Mouse (Mus musculus): ENCODE results near the gene Mcpt8. TPM values are rescaled to one million over a fixed set of nuclear protein-coding genes. Genes with fewer than 3 reads are reported as not detected.
"Not testable (repeated sequence)": the region's sequence is repeated elsewhere in the genome, so short reads cannot be mapped to it uniquely, and the experiment has no call there.

Mcpt8 gene
- total and polyA plus RNA-seq, 3 experiments, result 0.23 TPM; not detected in 2

GRCm38 (mm10) chr14:56093353-56093752 is 8.3 kb upstream of the Mcpt8 start:
- Histone ChIP-seq H3K27ac (no peak overlapping the region), H3K9ac (ENCODE audit: low read depth, low read length) (no peak overlapping the region), H3K27me3 (ENCODE audit: control insufficient read depth, insufficient read depth, low read length) (no peaks in the 10 kb centered on the region), H3K4me1 (ENCODE audit: control insufficient read depth, insufficient read depth, low read length) (no peaks in the 10 kb centered on the region), H3K4me3 (no peak overlapping the region), H3K36me3 (ENCODE audit: control insufficient read depth, insufficient read depth, low read length) (no peaks in the 10 kb centered on the region), H3K79me2 (replicated peaks; ENCODE audit: control insufficient read depth, insufficient read depth, low read length) (no peaks in the 10 kb centered on the region)
- 44% methylated on average over 2 of the region's 2 CpGs for WGBS
- intact Hi-C loops (cut with DNase I), result no loop called here
- TF ChIP-seq EP300 (IDR thresholded peaks at IDR 0.05; ENCODE audit: insufficient read depth, low read depth, low read length) (no peak), POLR2A (IDR thresholded peaks at IDR 0.05; ENCODE audit: insufficient read depth, low read depth, low read length) (no peak), CTCF (IDR thresholded peaks at IDR 0.05) (no peak)
- DNase-seq, result no peak

GRCm38 (mm10) chr14:56086711-56087110 is 1.6 kb upstream of the Mcpt8 start:
- TF ChIP-seq CTCF (IDR thresholded peaks at IDR 0.05) (no peak), EP300 (IDR thresholded peaks at IDR 0.05; ENCODE audit: insufficient read depth, low read depth, low read length) (no peak), POLR2A (IDR thresholded peaks at IDR 0.05; ENCODE audit: insufficient read depth, low read depth, low read length) (no peak)
- H3K9ac ChIP-seq (ENCODE audit: low read depth, low read length), result no peak overlapping the region
- H3K79me2 ChIP-seq (replicated peaks; ENCODE audit: control insufficient read depth, insufficient read depth, low read length), result no peaks in the 10 kb centered on the region
- H3K27ac ChIP-seq, result no peak overlapping the region
- no peak overlapping the region for H3K4me3 ChIP-seq
- no peaks in the 10 kb centered on the region for H3K27me3 ChIP-seq (ENCODE audit: control insufficient read depth, insufficient read depth, low read length)
- intact Hi-C loops (cut with DNase I), result no loop called here
- no peaks in the 10 kb centered on the region for H3K4me1 ChIP-seq (ENCODE audit: control insufficient read depth, insufficient read depth, low read length)
- no peak for DNase-seq
- WGBS, result 50% methylated on average over 3 of the region's 3 CpGs
- no peaks in the 10 kb centered on the region for H3K36me3 ChIP-seq (ENCODE audit: control insufficient read depth, insufficient read depth, low read length)

- TF ChIP-seq POLR2A (IDR thresholded peaks at IDR 0.05; ENCODE audit: insufficient read depth, low read depth, low read length), result no peak
- TF ChIP-seq EP300 (IDR thresholded peaks at IDR 0.05; ENCODE audit: insufficient read depth, low read depth, low read length), result no peak
- no peak for TF ChIP-seq CTCF (IDR thresholded peaks at IDR 0.05)
- H3K79me2 ChIP-seq (replicated peaks; ENCODE audit: control insufficient read depth, insufficient read depth, low read length), result no peaks in the 10 kb centered on the region
- no peaks in the 10 kb centered on the region for H3K4me1 ChIP-seq (ENCODE audit: control insufficient read depth, insufficient read depth, low read length)
- no peak overlapping the region for H3K9ac ChIP-seq (ENCODE audit: low read depth, low read length)
- H3K36me3 ChIP-seq (ENCODE audit: control insufficient read depth, insufficient read depth, low read length), result no peaks in the 10 kb centered on the region
- no peak overlapping the region for H3K27ac ChIP-seq
- intact Hi-C loops (cut with DNase I), result no loop called here
- no peaks in the 10 kb centered on the region for H3K27me3 ChIP-seq (ENCODE audit: control insufficient read depth, insufficient read depth, low read length)
- 60% methylated on average over 4 of the region's 4 CpGs for WGBS
- no peak for DNase-seq
- H3K4me3 ChIP-seq, result no peak overlapping the region
Measured at GRCm38 (mm10) chr14:56082016-56082415, 3.1 kb downstream of the Mcpt8 start.

GRCm38 (mm10) chr14:56062213-56062612 is 22.9 kb downstream of the Mcpt8 start, which contains the start of gene Mcpt4:
TSS of gene Mcpt4 (minus strand) at chr14:56062313.
- H3K36me3 ChIP-seq (ENCODE audit: control insufficient read depth, insufficient read depth, low read length); DNase-seq; H3K4me3 ChIP-seq; H3K4me1 ChIP-seq (ENCODE audit: control insufficient read depth, insufficient read depth, low read length); H3K9ac ChIP-seq (ENCODE audit: low read depth, low read length); H3K79me2 ChIP-seq (replicated peaks; ENCODE audit: control insufficient read depth, insufficient read depth, low read length); intact Hi-C loops (cut with DNase I); H3K27me3 ChIP-seq (ENCODE audit: control insufficient read depth, insufficient read depth, low read length); H3K27ac ChIP-seq: not testable (repeated sequence)
- 42% methylated on average over 3 of the region's 3 CpGs for WGBS

GRCm38 (mm10) chr14:56057722-56058121 is 27.4 kb downstream of the Mcpt8 start:
- no peak for DNase-seq
- no peaks in the 10 kb centered on the region for H3K79me2 ChIP-seq (replicated peaks; ENCODE audit: control insufficient read depth, insufficient read depth, low read length)
- H3K4me3 ChIP-seq, result no peak overlapping the region
- H3K27ac ChIP-seq, result no peak overlapping the region
- H3K36me3 ChIP-seq (ENCODE audit: control insufficient read depth, insufficient read depth, low read length), result no peaks in the 10 kb centered on the region
- no peaks in the 10 kb centered on the region for H3K4me1 ChIP-seq (ENCODE audit: control insufficient read depth, insufficient read depth, low read length)
- no peaks in the 10 kb centered on the region for H3K27me3 ChIP-seq (ENCODE audit: control insufficient read depth, insufficient read depth, low read length)
- intact Hi-C loops (cut with DNase I), result no loop called here
- H3K9ac ChIP-seq (ENCODE audit: low read depth, low read length), result no peak overlapping the region
- WGBS, result 34% methylated on average over 4 of the region's 4 CpGs
- TF ChIP-seq EP300 (IDR thresholded peaks at IDR 0.05; ENCODE audit: insufficient read depth, low read depth, low read length) (no peak), CTCF (IDR thresholded peaks at IDR 0.05) (no peak), POLR2A (IDR thresholded peaks at IDR 0.05; ENCODE audit: insufficient read depth, low read depth, low read length) (no peak)

GRCm38 (mm10) chr14:56055408-56055807 is 29.7 kb downstream of the Mcpt8 start:
- H3K27me3 ChIP-seq (ENCODE audit: control insufficient read depth, insufficient read depth, low read length), result no peaks in the 10 kb centered on the region
- H3K27ac ChIP-seq, result no peak overlapping the region
- no peaks in the 10 kb centered on the region for H3K79me2 ChIP-seq (replicated peaks; ENCODE audit: control insufficient read depth, insufficient read depth, low read length)
- WGBS, result 38% methylated on average over 3 of the region's 3 CpGs
- H3K9ac ChIP-seq (ENCODE audit: low read depth, low read length), result no peak overlapping the region
- no peaks in the 10 kb centered on the region for H3K4me1 ChIP-seq (ENCODE audit: control insufficient read depth, insufficient read depth, low read length)
- no peak for TF ChIP-seq EP300 (IDR thresholded peaks at IDR 0.05; ENCODE audit: insufficient read depth, low read depth, low read length)
- H3K36me3 ChIP-seq (ENCODE audit: control insufficient read depth, insufficient read depth, low read length), result no peaks in the 10 kb centered on the region
- intact Hi-C loops (cut with DNase I), result no loop called here
- H3K4me3 ChIP-seq, result no peak overlapping the region
- no peak for DNase-seq

- H3K27ac ChIP-seq; intact Hi-C loops (cut with DNase I); H3K4me3 ChIP-seq; H3K9ac ChIP-seq (ENCODE audit: low read depth, low read length); H3K36me3 ChIP-seq (ENCODE audit: control insufficient read depth, insufficient read depth, low read length); H3K79me2 ChIP-seq (replicated peaks; ENCODE audit: control insufficient read depth, insufficient read depth, low read length); DNase-seq; H3K27me3 ChIP-seq (ENCODE audit: control insufficient read depth, insufficient read depth, low read length); H3K4me1 ChIP-seq (ENCODE audit: control insufficient read depth, insufficient read depth, low read length): not testable (repeated sequence)
- WGBS, result 60% methylated on average over 1 of the region's 1 CpGs
Measured at GRCm38 (mm10) chr14:56041792-56042191, 43.3 kb downstream of the Mcpt8 start, which contains the start of gene Mcpt2. TSS of gene Mcpt2 (plus strand) at chr14:56042041.

Measured in heart, adult 2 months (tissue).